Mouse (Mus musculus) ES-Bruce4 (cell line): ENCODE measurements around the gene Egfr. TPM values are rescaled to one million over a fixed set of nuclear protein-coding genes. Genes with fewer than 3 reads are reported as not detected.

Experiments
- H3K27ac ChIP-seq: 2 replicates; pipeline ENCODE4 v1.5.1; 2012; ENCODE audit warnings: low read length, inconsistent platforms; ENCODE audit not compliant: insufficient read depth
- H3K27me3 ChIP-seq: 2 replicates; pipeline ENCODE4 v1.6.1; 2012; ENCODE audit warnings: mild to moderate bottlenecking, low read length, inconsistent platforms; ENCODE audit not compliant: control insufficient read depth, poor library complexity, insufficient read depth, severe bottlenecking
- H3K36me3 ChIP-seq: 2 replicates; pipeline ENCODE4 v1.6.1; 2012; ENCODE audit warnings: inconsistent platforms, mild to moderate bottlenecking, low read length, moderate library complexity; ENCODE audit not compliant: control insufficient read depth, poor library complexity, insufficient read depth, severe bottlenecking
- H3K4me1 ChIP-seq: one replicate; pipeline ENCODE4 v1.8.1; 2011; ENCODE audit warnings: low read length; ENCODE audit not compliant: control insufficient read depth, insufficient read depth
- H3K4me3 ChIP-seq: 2 replicates; pipeline ENCODE4 v1.5.1; 2011; ENCODE audit warnings: low read depth, mild to moderate bottlenecking, low read length
- H3K9ac ChIP-seq: 2 replicates; pipeline ENCODE4 v1.6.1; 2012; ENCODE audit warnings: low read depth, mild to moderate bottlenecking, inconsistent platforms; ENCODE audit not compliant: poor library complexity, severe bottlenecking
- H3K9me3 ChIP-seq: replicated peaks from 2 replicates; pipeline ENCODE4 v1.6.1; 2012; ENCODE audit warnings: mild to moderate bottlenecking, low read length, inconsistent platforms; ENCODE audit not compliant: control insufficient read depth, poor library complexity, insufficient read depth, severe bottlenecking
- CTCF ChIP-seq: IDR thresholded peaks from one replicate; pipeline ENCODE4 v1.8.1; 2011; ENCODE audit warnings: low read depth, low read length
- EP300 ChIP-seq: IDR thresholded peaks from 2 replicates; pipeline ENCODE4 v1.6.1; 2011; ENCODE audit warnings: low read depth, low read length; ENCODE audit not compliant: insufficient read depth
- POLR2A ChIP-seq: IDR thresholded peaks from one replicate; pipeline ENCODE4 v1.8.1; 2011; ENCODE audit warnings: low read length; ENCODE audit not compliant: insufficient read depth
- polyA plus RNA-seq: library from polyadenylated mRNA; stranded (reverse); fragments of >200 nt; gene quantifications from 2 replicates; pipeline ENCODE4 v1.2.4, GENCODE M21; 2011; ENCODE audit warnings: low read depth; ENCODE audit not compliant: missing spikeins, insufficient read depth, insufficient read length

The Egfr gene
- polyA plus RNA-seq, 1 experiment: 13.1 TPM

DNA sequence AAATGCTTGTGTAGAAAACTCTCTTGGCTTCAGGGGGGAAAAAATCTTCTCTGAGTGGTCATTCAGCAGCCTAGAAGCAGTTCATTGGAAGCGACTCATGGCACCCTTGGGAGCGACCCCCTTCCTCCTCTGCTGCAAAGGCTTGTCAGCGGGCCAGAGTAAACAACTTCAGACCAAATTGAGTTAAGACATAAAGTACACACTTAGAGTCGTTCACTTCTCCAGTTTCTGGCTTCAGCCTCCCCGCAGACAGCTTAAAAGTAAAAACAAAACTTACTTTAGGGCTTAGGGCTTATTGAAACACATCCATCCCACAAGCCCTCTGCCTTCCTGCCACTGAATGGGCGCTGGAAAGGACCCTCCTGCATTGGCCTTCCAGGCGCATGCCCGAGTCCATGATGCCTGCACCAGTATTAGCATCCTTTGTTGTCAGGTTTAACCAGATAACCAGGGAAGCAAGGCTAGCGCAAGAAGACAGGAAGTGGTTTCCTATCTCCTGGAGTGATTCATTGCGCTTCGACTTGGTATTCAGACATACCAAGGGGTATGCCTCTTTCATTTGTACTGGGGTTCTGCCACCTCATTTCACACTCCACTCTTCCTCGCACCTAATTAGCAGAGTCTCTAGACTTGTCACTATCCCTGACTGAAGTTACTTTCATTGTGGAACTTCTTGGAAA lies 92.0 kb downstream of the Egfr start:
- Histone ChIP-seq H3K9me3 (no peaks in the 10 kb centered on the region), H3K27me3 (no peaks in the 10 kb centered on the region), H3K27ac (no peak overlapping the region), H3K4me1 (no peaks in the 10 kb centered on the region), H3K4me3 (no peak overlapping the region), H3K36me3 (no peaks in the 10 kb centered on the region), H3K9ac (no peak overlapping the region)
- TF ChIP-seq CTCF: no peak
- no peak for TF ChIP-seq EP300
- TF ChIP-seq POLR2A: no peak

DNA sequence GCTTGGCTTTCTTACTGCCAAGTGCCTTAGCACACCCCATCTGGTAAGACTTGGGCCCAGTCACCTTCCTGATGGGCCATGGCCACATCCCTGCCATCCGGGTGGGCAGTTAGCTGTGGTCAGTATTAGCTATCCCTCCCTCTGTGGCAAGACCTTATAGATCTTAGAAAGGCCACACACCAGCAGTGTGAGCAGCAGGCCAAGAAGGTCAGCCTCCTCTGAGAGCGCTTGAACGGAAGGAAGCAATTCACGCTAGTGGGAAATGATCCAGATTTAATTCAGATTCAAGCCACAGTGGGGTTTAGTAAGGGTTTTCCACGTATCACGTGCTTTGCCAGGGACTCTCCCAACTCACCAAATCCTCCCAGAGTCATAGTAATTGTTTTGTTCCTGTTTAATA lies 96.9 kb downstream of the Egfr start:
- H3K36me3 ChIP-seq: no peaks in the 10 kb centered on the region; the same call in 1 of the 2 replicates

DNA sequence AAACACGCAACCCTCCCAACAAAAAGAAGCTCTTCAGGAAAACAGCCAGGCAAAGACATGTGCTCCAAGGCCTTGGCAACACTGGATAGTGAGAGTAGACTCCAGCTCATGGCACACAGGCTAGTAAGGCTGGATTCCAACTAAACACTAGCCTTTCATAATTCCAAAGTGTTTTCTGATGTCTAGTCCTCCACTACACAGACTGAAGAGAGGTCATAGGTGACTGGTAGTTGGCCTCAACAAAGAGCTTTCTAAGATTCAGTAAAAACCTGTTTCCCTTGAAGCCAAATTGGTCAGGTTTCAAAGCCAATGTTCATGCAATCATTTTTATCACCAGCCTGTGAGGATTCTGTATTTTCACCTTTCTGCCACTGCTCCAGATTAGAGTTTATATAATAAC lies 99.4 kb downstream of the Egfr start:
- Histone ChIP-seq H3K9me3 (no peaks in the 10 kb centered on the region), H3K27ac (no peak overlapping the region), H3K4me1 (no peaks in the 10 kb centered on the region), H3K36me3 (no peaks in the 10 kb centered on the region; the same call in 1 of the 2 replicates), H3K4me3 (no peak overlapping the region), H3K9ac (no peak overlapping the region), H3K27me3 (no peaks in the 10 kb centered on the region)
- TF ChIP-seq CTCF (no peak), EP300 (no peak), POLR2A (no peak)

More for the DNA sequence above, 96.9 kb downstream of the Egfr start:
- no peaks in the 10 kb centered on the region for H3K9me3 ChIP-seq
- H3K9ac ChIP-seq: no peak overlapping the region
- no peak for TF ChIP-seq CTCF
- TF ChIP-seq POLR2A: no peak
- TF ChIP-seq EP300: no peak
- H3K4me1 ChIP-seq: no peaks in the 10 kb centered on the region
- no peak overlapping the region for H3K27ac ChIP-seq
- H3K27me3 ChIP-seq: no peaks in the 10 kb centered on the region
- H3K4me3 ChIP-seq: no peak overlapping the region

- H3K4me1 ChIP-seq: no peaks in the 10 kb centered on the region
- H3K9ac ChIP-seq: no peak overlapping the region
- H3K36me3 ChIP-seq: no peaks in the 10 kb centered on the region; the same call in 1 of the 2 replicates
- H3K9me3 ChIP-seq: no peaks in the 10 kb centered on the region
- no peak overlapping the region for H3K27ac ChIP-seq
- TF ChIP-seq EP300: no peak
- TF ChIP-seq POLR2A: no peak
- no peak for TF ChIP-seq CTCF
- no peaks in the 10 kb centered on the region for H3K27me3 ChIP-seq
- no peak overlapping the region for H3K4me3 ChIP-seq
These were observed 102.1 kb downstream of the Egfr start for GRCm38 (mm10) chr11:16854111-16854510.

DNA sequence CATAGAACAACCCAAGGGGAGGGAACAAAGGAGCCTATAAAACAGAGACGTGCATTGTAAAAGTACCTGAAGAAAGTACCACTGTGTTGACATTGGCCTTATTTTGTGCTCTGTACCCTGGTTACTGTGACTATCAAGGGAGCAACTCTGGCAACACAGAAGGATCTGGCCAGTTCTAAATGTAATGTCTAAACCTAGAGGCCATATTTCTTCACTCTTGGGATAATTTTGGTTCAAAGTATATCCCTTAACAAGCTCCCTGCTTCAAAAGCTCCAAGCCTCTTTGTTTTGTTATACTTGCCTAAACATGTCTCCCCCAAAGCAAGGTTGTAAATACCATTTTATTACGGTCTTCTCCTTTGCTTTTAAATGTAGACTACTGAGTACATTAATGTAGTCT lies 105.3 kb downstream of the Egfr start:
- Histone ChIP-seq H3K9me3 (no peaks in the 10 kb centered on the region), H3K27ac (no peak overlapping the region), H3K4me3 (no peak overlapping the region), H3K9ac (no peak overlapping the region), H3K27me3 (no peaks in the 10 kb centered on the region), H3K4me1 (no peaks in the 10 kb centered on the region), H3K36me3 (no peaks in the 10 kb centered on the region; the same call in 1 of the 2 replicates)
- no peak for TF ChIP-seq CTCF
- TF ChIP-seq EP300: no peak
- no peak for TF ChIP-seq POLR2A

DNA sequence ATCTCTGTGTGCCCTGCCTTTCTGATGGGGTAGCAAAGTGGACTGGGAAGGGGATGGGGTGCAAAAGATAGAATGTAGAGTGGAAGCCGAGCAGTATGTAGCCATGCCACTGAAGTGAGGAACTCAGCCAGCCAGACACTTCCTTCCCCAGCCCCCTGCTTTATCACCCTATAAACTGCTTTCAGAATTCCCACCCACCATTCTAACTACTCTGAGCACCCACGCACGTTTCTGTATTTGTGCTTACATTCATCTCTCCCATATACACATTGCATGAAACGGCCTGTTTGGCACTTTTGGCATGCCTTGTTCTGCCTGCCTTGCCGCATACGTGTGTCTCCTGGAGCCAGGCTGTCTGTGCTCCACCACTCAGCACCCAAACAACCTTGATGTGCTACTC lies 109.0 kb downstream of the Egfr start:
- Histone ChIP-seq H3K9ac (no peak overlapping the region), H3K4me3 (no peak overlapping the region), H3K4me1 (no peaks in the 10 kb centered on the region), H3K36me3 (no peaks in the 10 kb centered on the region), H3K9me3 (no peaks in the 10 kb centered on the region), H3K27me3 (no peaks in the 10 kb centered on the region), H3K27ac (no peak overlapping the region)
- no peak for TF ChIP-seq CTCF
